Mouse (Mus musculus) mouse embryonic stem cell (cell line): ENCODE results near the gene Slc43a2.

ENCODE experiments used
- in situ Hi-C, 2 experiments: fragments of 300-500 bp; cut with MboI; formaldehyde crosslinking; loops; 1 replicate in 1 of 2; 3 replicates in 1 of 2; pipeline ENCODE4 v1.14.3; 2019 to 2020; ENCODE audit warnings: low sequenced_read_pairs in 2 of 2, low pct_unique_long_range_greater_than_20kb in 1 of 2, mixed read lengths in 1 of 2; ENCODE audit not compliant: unreplicated experiment in 1 of 2

Slc43a2 gene

DNA sequence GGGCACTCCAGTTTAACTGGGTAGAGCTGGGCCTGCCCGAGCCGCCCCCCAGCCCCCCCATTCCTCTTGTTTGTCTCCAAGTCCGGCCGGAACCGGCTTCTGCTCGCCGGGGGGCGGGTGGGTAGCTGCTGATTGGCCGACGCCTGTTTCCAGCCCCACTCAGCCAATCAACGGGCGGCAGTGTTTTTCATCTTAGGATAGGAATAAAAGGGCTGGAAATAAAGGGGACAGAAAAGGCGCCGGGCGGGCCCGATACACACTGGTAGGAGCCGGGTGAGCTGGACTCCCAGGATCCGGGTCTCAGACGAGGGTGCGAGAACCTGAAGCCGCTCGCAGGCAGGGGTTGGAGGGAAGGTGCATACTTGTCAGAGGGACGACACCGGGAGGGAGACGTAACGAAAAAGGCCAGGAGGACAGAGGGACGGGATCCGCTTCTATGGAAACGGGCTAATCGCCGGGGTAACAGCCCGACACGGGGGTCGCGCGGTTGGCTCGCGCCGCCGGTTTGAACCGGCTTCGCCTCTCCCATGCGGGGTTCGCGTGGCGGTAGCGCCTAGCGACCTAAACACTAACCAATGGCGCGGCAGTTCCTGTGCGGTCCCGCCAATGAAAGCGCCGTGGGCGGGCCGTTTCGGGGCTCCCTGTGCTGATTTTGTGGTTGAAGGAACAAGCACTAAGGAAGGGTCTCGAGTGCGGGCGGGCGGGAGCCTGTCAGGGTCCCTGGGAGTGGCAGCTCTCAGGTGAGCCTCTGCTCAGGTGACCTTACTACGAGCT, at the start of gene Slc43a2:
Gene Slc43a2, plus strand, starts transcription at position 226 of the 774 bp plus-strand sequence.
- in situ Hi-C loops = loop anchor here in 1 of 2 experiments (5.0 kb wide), 1 partner anchor 41 kb away; no protein-coding TSS in a partner anchor

- in situ Hi-C loops = loop anchor here in 1 of 2 experiments (25.0 kb wide), 1 partner anchor 824 kb away; no protein-coding TSS in a partner anchor
These were observed 45.3 kb upstream of the Slc43a2 start for GRCm38 (mm10) chr11:75486192-75486591.

DNA sequence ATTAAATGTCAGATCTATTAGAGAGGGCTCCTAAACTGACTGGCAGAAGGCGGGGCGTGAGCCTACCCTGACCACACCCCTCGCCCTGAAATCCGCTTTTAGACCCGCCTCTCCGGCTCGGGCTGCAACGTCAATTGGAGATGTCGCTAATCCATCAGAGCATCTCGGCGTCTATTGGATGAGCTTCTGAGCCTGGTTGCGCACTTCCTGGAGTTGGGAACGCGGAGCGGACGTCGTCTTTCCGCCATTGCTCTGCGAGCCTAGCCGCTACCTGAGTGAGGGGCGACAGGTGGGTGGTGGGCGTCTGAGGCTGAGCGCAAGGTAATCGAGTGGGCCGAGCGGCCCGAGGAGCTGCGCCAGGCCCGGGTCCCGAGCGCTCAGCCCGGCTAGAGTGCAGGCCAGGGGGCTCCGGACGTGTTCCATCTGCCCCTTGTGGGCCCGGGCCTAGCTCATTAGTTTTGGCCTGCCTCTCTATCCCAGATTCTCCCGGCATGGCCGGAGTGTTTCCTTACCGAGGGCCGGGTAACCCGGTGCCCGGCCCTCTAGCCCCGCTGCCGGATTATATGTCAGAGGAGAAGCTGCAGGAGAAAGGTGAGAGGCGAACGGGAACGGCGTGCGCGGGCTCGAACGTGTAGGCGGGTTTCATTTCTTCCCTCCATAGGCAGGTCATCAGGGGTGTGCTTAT, 44.8 kb upstream of the Slc43a2 start, which contains the start of gene Prpf8:
Gene Prpf8, plus strand, starts transcription at position 216 of the 685 bp plus-strand sequence.
- in situ Hi-C loops = loop anchor here in 1 of 2 experiments (25.0 kb wide), 1 partner anchor 824 kb away; no protein-coding TSS in a partner anchor

DNA sequence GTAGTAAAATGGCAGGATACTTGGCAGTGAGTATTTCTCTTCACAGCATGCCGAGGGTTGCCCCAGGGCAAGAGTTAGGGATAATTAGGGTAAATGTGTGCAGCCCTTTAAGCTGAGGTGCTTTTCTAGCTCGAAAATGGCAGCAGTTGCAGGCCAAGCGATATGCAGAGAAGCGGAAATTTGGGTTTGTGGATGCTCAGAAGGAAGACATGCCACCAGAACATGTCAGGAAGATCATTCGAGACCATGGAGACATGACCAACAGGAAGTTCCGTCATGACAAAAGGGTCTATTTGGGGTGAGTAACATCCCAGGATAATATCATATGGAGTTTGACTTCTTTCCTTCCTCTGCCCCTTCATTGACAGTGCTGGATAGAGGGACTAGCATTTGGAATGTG, 44.0 kb upstream of the Slc43a2 start:
- in situ Hi-C loops = loop anchor here in 1 of 2 experiments (25.0 kb wide), 1 partner anchor 825 kb away; no protein-coding TSS in a partner anchor

- in situ Hi-C loops = loop anchor here in 1 of 2 experiments (25.0 kb wide), 1 partner anchor 832 kb away; no protein-coding TSS in a partner anchor
These were observed 37.0 kb upstream of the Slc43a2 start for GRCm38 (mm10) chr11:75494296-75495049.

- in situ Hi-C loops = loop anchor here in 1 of 2 experiments (25.0 kb wide), 1 partner anchor 836 kb away; no protein-coding TSS in a partner anchor
These were observed 33.4 kb upstream of the Slc43a2 start for GRCm38 (mm10) chr11:75498126-75498525.

GRCm38 (mm10) chr11:75508162-75508561, 23.3 kb upstream of the Slc43a2 start:
- in situ Hi-C loops = no loop called here

GRCm38 (mm10) chr11:75508904-75509303, 22.6 kb upstream of the Slc43a2 start:
- in situ Hi-C loops = no loop called here

GRCm38 (mm10) chr11:75509741-75510626, 21.5 kb upstream of the Slc43a2 start, which contains the start of gene Rilp:
Gene Rilp, plus strand, starts transcription at chr11:75510094.
- in situ Hi-C loops = no loop called here

DNA sequence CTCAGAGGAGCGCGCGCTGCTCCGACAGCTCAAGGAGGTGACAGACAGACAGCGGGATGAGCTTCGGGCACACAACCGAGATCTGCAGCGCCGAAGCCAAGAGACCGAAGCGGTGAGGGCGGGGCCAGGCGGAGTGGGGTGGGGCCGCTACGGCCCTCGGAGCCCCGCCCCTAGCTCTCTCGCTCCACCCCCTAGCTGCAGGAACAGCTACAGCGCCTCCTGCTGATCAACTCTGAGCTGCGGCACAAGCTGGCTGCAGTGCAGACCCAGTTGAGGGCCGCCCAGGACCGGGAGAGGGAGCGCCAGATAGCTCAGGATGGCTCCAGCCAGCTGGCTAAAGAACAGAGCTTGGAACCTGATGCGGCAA, 20.9 kb upstream of the Slc43a2 start:
- in situ Hi-C loops = no loop called here

GRCm38 (mm10) chr11:75511213-75511612, 20.3 kb upstream of the Slc43a2 start:
- in situ Hi-C loops = no loop called here

DNA sequence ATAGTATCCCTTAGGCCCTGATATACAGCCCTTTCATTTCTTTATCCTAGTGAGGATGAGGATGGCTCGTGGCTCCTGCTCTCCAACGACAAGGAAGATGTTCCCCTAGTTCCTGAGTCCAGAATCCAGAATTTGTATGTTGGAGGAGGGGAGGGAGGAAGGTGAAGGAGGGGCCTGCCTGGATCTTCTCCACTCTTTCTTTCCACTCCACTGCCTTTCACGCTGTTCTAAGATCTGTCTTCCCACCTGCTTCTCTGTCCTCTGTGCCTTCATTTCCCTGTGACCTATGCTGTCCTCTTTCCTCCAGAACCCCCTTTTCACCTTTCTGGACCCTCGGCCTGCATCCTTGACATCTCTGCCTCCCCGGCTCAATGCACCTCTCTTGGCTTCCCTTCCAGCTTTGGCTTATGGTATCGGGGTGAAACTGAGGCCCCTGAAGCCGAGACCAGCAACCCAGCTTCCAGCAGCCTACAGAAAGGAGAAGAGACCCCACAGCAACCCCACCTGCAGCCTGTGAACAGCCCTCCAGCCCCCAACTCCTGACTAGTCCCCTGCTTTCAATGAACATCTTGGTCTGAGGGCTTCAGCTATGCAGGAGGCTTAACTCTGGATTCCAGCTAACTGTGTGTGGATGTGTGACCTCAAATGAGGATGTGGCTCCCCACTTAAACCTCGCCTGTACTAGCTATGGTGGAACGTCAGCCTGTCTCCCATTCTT, 19.0 kb upstream of the Slc43a2 start:
- in situ Hi-C loops = no loop called here

DNA sequence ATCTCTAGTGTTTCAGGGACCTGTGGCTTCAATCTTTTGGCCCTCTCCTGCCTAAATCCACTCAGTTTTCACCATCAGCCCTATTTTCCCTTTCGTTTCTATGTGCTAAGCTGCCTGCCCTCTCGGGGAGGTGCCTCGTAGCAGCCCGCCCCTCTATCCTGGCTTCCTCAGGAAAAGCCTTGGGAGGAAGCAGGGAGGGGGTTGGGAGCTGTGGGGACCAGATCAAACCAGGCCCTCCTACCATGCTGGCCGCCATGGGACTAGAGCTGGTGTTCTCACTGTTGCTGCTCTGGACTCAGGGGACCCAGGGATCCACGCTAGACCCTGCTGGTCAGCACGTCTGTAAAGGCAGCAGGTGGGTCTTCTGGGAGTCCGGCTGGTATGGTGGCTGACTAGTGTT, 18.2 kb upstream of the Slc43a2 start, which contains the start of gene Scarf1:
Gene Scarf1, plus strand, starts transcription at position 205 of the 400 bp plus-strand sequence.
- in situ Hi-C loops = no loop called here

DNA sequence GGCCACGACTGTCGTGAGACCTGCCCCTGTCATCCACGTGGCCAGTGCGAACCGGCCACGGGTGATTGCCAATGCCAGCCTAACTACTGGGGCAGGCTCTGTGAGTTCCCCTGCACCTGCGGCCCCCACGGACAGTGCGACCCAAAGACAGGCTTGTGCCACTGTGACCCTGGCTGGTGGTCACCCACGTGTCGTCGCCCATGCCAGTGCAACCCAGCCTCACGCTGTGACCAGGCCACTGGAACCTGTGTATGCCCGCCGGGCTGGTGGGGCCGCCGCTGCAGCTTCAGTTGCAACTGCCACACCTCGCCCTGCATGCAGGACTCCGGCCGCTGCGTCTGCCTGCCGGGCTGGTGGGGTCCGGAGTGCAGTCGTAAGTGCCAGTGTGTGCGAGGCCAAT, 16.3 kb upstream of the Slc43a2 start:
- in situ Hi-C loops = no loop called here

- in situ Hi-C loops = no loop called here
These were observed 11.5 kb upstream of the Slc43a2 start for GRCm38 (mm10) chr11:75519834-75520633.

- in situ Hi-C loops = no loop called here
These were observed 9.9 kb upstream of the Slc43a2 start for GRCm38 (mm10) chr11:75521609-75522008.
